Mouse (Mus musculus): ENCODE results near the gene C3. TPM values are rescaled to one million over a fixed set of nuclear protein-coding genes. Genes with fewer than 3 reads are reported as not detected.
A peak's percentile ranks its signal among the peaks of the same experiment; 100 is the strongest.

Gene C3
- polyA plus RNA-seq, 1 experiment from 2014 or later: 9.3 TPM

GRCm38 (mm10) chr17:57232200-57232599 lies 4.3 kb upstream of the C3 start:
- H3K27me3 ChIP-seq (ENCODE audit: control insufficient read depth, insufficient read depth, low read length): no peaks in the 10 kb centered on the region
- no peak overlapping the region for H3K4me3 ChIP-seq (ENCODE audit: low read depth, low read length)
- TF ChIP-seq EP300 (optimal IDR thresholded peaks at IDR 0.05) (no peak), CTCF (IDR thresholded peaks at IDR 0.05; ENCODE audit: low read depth) (no peak)
- H3K4me1 ChIP-seq (replicated peaks; ENCODE audit: control insufficient read depth, insufficient read depth): peaks cover 4% of the 10 kb centered on the region
- H3K9ac ChIP-seq (ENCODE audit: low read length): no peak overlapping the region
- H3K4me2 ChIP-seq (replicated peaks; ENCODE audit: low read depth): no peak overlapping the region
- no peaks in the 10 kb centered on the region for H3K9me3 ChIP-seq (ENCODE audit: control insufficient read depth, low read length)
- no peak overlapping the region for H3K27ac ChIP-seq (replicated peaks)
- DNase-seq (ENCODE audit: low spot score) (no peak), ATAC-seq (ENCODE audit: low FRiP score, low TSS enrichment) (no peak)
- H3K36me3 ChIP-seq (ENCODE audit: control insufficient read depth, insufficient read depth, low read length): peaks cover 19% of the 10 kb centered on the region
- 94% methylated on average over 1 of the region's 1 CpGs for WGBS

GRCm38 (mm10) chr17:57231321-57231771 lies 3.4 kb upstream of the C3 start:
- peak overlapping the region; percentile 58; the same call in 1 of the 2 replicates for H3K27ac ChIP-seq (replicated peaks)
- H3K27me3 ChIP-seq (ENCODE audit: control insufficient read depth, insufficient read depth, low read length): no peaks in the 10 kb centered on the region
- no peak overlapping the region for H3K4me3 ChIP-seq (ENCODE audit: low read depth, low read length)
- no peak for DNase-seq (ENCODE audit: low spot score)
- H3K9ac ChIP-seq (ENCODE audit: low read length): no peak overlapping the region
- no peak overlapping the region for H3K4me2 ChIP-seq (replicated peaks; ENCODE audit: low read depth)
- ATAC-seq (ENCODE audit: low FRiP score, low TSS enrichment): no peak; the same call in 1 of the 2 replicates
- H3K36me3 ChIP-seq (ENCODE audit: control insufficient read depth, insufficient read depth, low read length): peaks cover 10% of the 10 kb centered on the region; the same call in 1 of the 2 replicates
- H3K4me1 ChIP-seq (replicated peaks; ENCODE audit: control insufficient read depth, insufficient read depth): peaks cover 4% of the 10 kb centered on the region
- TF ChIP-seq EP300 (optimal IDR thresholded peaks at IDR 0.05) (no peak), CTCF (IDR thresholded peaks at IDR 0.05; ENCODE audit: low read depth) (no peak)
- H3K9me3 ChIP-seq (ENCODE audit: control insufficient read depth, low read length): no peaks in the 10 kb centered on the region

- Histone ChIP-seq H3K4me3 (ENCODE audit: low read depth, low read length) (no peak overlapping the region), H3K9ac (ENCODE audit: low read length) (no peak overlapping the region), H3K9me3 (ENCODE audit: control insufficient read depth, low read length) (no peaks in the 10 kb centered on the region), H3K4me2 (replicated peaks; ENCODE audit: low read depth) (no peak overlapping the region), H3K4me1 (replicated peaks; ENCODE audit: control insufficient read depth, insufficient read depth) (peaks cover 4% of the 10 kb centered on the region), H3K27ac (replicated peaks) (no peak overlapping the region), H3K36me3 (ENCODE audit: control insufficient read depth, insufficient read depth, low read length) (peaks cover 4% of the 10 kb centered on the region; the same call in 1 of the 2 replicates), H3K27me3 (ENCODE audit: control insufficient read depth, insufficient read depth, low read length) (no peaks in the 10 kb centered on the region)
- TF ChIP-seq CTCF (IDR thresholded peaks at IDR 0.05; ENCODE audit: low read depth) (no peak), EP300 (optimal IDR thresholded peaks at IDR 0.05) (no peak)
- peak; percentile 39 for DNase-seq (ENCODE audit: low spot score)
- 17% methylated on average over 6 of the region's 6 CpGs for WGBS
- ATAC-seq (ENCODE audit: low FRiP score, low TSS enrichment): no peak
Observed at GRCm38 (mm10) chr17:57230728-57231125, 2.8 kb upstream of the C3 start.

- no peak overlapping the region for H3K27ac ChIP-seq (replicated peaks)
- WGBS: 78% methylated on average over 15 of the region's 15 CpGs
- H3K36me3 ChIP-seq (ENCODE audit: control insufficient read depth, insufficient read depth, low read length): peaks cover 2% of the 10 kb centered on the region; the same call in 1 of the 2 replicates
- H3K9ac ChIP-seq (ENCODE audit: low read length): no peak overlapping the region
- H3K4me3 ChIP-seq (ENCODE audit: low read depth, low read length): no peak overlapping the region
- DNase-seq (ENCODE audit: low spot score) (no peak), ATAC-seq (ENCODE audit: low FRiP score, low TSS enrichment) (no peak)
- no peak for TF ChIP-seq CTCF (IDR thresholded peaks at IDR 0.05; ENCODE audit: low read depth)
- no peak for TF ChIP-seq EP300 (optimal IDR thresholded peaks at IDR 0.05)
- peaks cover 4% of the 10 kb centered on the region for H3K4me1 ChIP-seq (replicated peaks; ENCODE audit: control insufficient read depth, insufficient read depth)
- no peaks in the 10 kb centered on the region for H3K9me3 ChIP-seq (ENCODE audit: control insufficient read depth, low read length)
- H3K4me2 ChIP-seq (replicated peaks; ENCODE audit: low read depth): no peak overlapping the region
- H3K27me3 ChIP-seq (ENCODE audit: control insufficient read depth, insufficient read depth, low read length): no peaks in the 10 kb centered on the region
Observed at GRCm38 (mm10) chr17:57229851-57230727, 2.2 kb upstream of the C3 start.

GRCm38 (mm10) chr17:57228873-57229272 lies 937 bp upstream of the C3 start:
- H3K9ac ChIP-seq (ENCODE audit: low read length): no peak overlapping the region
- H3K4me2 ChIP-seq (replicated peaks; ENCODE audit: low read depth): no peak overlapping the region
- TF ChIP-seq EP300 (optimal IDR thresholded peaks at IDR 0.05) (no peak), CTCF (IDR thresholded peaks at IDR 0.05; ENCODE audit: low read depth) (no peak)
- no peaks in the 10 kb centered on the region for H3K9me3 ChIP-seq (ENCODE audit: control insufficient read depth, low read length)
- no peak overlapping the region for H3K27ac ChIP-seq (replicated peaks)
- 83% methylated on average over 3 of the region's 3 CpGs for whole genome bisulfite sequencing
- peaks cover 4% of the 10 kb centered on the region for H3K4me1 ChIP-seq (replicated peaks; ENCODE audit: control insufficient read depth, insufficient read depth)
- H3K27me3 ChIP-seq (ENCODE audit: control insufficient read depth, insufficient read depth, low read length): no peaks in the 10 kb centered on the region
- H3K36me3 ChIP-seq (ENCODE audit: control insufficient read depth, insufficient read depth, low read length): no peaks in the 10 kb centered on the region
- DNase-seq (ENCODE audit: low spot score): no peak
- H3K4me3 ChIP-seq (ENCODE audit: low read depth, low read length): no peak overlapping the region
- ATAC-seq (ENCODE audit: low FRiP score, low TSS enrichment): no peak

GRCm38 (mm10) chr17:57227468-57227867 lies 468 bp downstream of the C3 start:
- TF ChIP-seq EP300 (optimal IDR thresholded peaks at IDR 0.05) (no peak), CTCF (IDR thresholded peaks at IDR 0.05; ENCODE audit: low read depth) (no peak)
- no peak overlapping the region for H3K4me3 ChIP-seq (ENCODE audit: low read depth, low read length)
- no peaks in the 10 kb centered on the region for H3K36me3 ChIP-seq (ENCODE audit: control insufficient read depth, insufficient read depth, low read length)
- no peak for DNase-seq (ENCODE audit: low spot score)
- 57% methylated on average over 2 of the region's 2 CpGs for WGBS
- no peaks in the 10 kb centered on the region for H3K27me3 ChIP-seq (ENCODE audit: control insufficient read depth, insufficient read depth, low read length)
- no peak overlapping the region for H3K4me2 ChIP-seq (replicated peaks; ENCODE audit: low read depth)
- H3K27ac ChIP-seq (replicated peaks): no peak overlapping the region
- H3K9me3 ChIP-seq (ENCODE audit: control insufficient read depth, low read length): no peaks in the 10 kb centered on the region
- no peak for ATAC-seq (ENCODE audit: low FRiP score, low TSS enrichment)
- H3K4me1 ChIP-seq (replicated peaks; ENCODE audit: control insufficient read depth, insufficient read depth): peaks cover 4% of the 10 kb centered on the region
- no peak overlapping the region for H3K9ac ChIP-seq (ENCODE audit: low read length)

Data from stomach, postnatal 0 days (tissue).